Mouse (Mus musculus) stomach, embryonic 14.5 days (tissue): ENCODE data around the gene D930007J09Rik. TPM values are rescaled to one million over a fixed set of nuclear protein-coding genes. Genes with fewer than 3 reads are reported as not detected.

Source experiments
- ATAC-seq: fragments of 200-750 bp; cut with Nextera tagmentation; 2 replicates; pipeline ENCODE4 v1.8.0; 2017; ENCODE audit warnings: low read depth, moderate TSS enrichment; ENCODE audit not compliant: insufficient number of reproducible peaks, insufficient read depth, low FRiP score
- H3K27ac ChIP-seq: fragments of 300-500 bp; sonication (generic); 2 replicates; pipeline ENCODE4 v1.5.1; 2014; ENCODE audit warnings: mild to moderate bottlenecking, low read length, moderate library complexity, mixed read lengths
- H3K27me3 ChIP-seq: fragments of 300-500 bp; sonication (generic); 2 replicates; pipeline ENCODE4 v1.6.1; 2014; ENCODE audit warnings: low read length, control low read depth, mixed read lengths; ENCODE audit not compliant: control insufficient read depth, insufficient read depth
- H3K36me3 ChIP-seq: fragments of 300-500 bp; sonication (generic); 2 replicates; pipeline ENCODE4 v1.6.1; 2014; ENCODE audit warnings: mild to moderate bottlenecking, control low read depth, low read length, moderate library complexity, mixed read lengths; ENCODE audit not compliant: control insufficient read depth, insufficient read depth
- H3K4me1 ChIP-seq: fragments of 300-500 bp; sonication (generic); 2 replicates; pipeline ENCODE4 v1.6.1; 2014; ENCODE audit warnings: low read length, control low read depth, mixed read lengths; ENCODE audit not compliant: control insufficient read depth, insufficient read depth
- H3K4me2 ChIP-seq: fragments of 300-500 bp; sonication (generic); replicated peaks from 2 replicates; pipeline ENCODE4 v1.6.1; 2014; ENCODE audit warnings: low read depth, low read length, control low read depth
- H3K4me3 ChIP-seq: fragments of 300-500 bp; sonication (generic); 2 replicates; pipeline ENCODE4 v1.5.1; 2014; ENCODE audit warnings: low read depth, low read length, control low read depth
- H3K9ac ChIP-seq: fragments of 300-500 bp; sonication (generic); replicated peaks from 2 replicates; pipeline ENCODE4 v1.6.1; 2014; ENCODE audit warnings: low read depth, mild to moderate bottlenecking, control low read depth, low read length, moderate library complexity, mixed read lengths
- H3K9me3 ChIP-seq: fragments of 300-500 bp; sonication (generic); 2 replicates; pipeline ENCODE4 v1.6.1; 2016; ENCODE audit warnings: low read depth, low read length, control low read depth; ENCODE audit not compliant: control insufficient read depth
- WGBS: fragments of 180-500 bp; shearing (Covaris S2); extraction: QIAGEN DNeasy Blood & Tissue Kit; methylation state at CpG from one replicate; pipeline ENCODE4 v1.1.7; 2014; 5-methylcytosine and 5-hydroxymethylcytosine counted together
- polyA plus RNA-seq: library from polyadenylated mRNA; unstranded; fragments of >200 nt; fragmentation: Nextera tagmentation; extraction: Ambion mirVana; gene quantifications from 2 replicates; pipeline ENCODE4 v1.2.1, GENCODE M21; 2014

D930007J09Rik gene
- polyA plus RNA-seq, 1 experiment from 2014 or later: not detected

DNA sequence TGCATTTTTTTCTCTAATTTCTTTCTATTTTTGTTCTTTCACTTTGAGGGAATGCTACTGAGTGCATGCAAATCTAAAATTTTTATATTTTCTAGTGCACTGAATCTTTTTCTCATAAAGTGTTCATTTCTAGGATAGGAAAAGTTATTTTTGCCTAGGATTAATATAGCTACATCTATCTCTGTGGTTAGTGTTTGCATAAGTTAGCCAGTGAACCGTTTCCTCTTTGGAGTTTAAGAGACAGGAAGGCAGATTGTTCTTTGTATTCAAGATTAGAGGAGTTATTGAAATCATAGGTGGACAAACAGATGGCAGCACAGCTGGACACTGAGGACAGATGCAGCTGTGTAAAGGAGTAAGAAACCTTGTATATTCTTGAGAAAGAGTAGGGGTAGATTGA is 36.7 kb upstream of the D930007J09Rik start:
- no peaks in the 10 kb centered on the region for H3K27me3 ChIP-seq
- no peaks in the 10 kb centered on the region for H3K4me1 ChIP-seq
- no peaks in the 10 kb centered on the region for H3K9me3 ChIP-seq
- no peaks in the 10 kb centered on the region for H3K36me3 ChIP-seq
- WGBS: 50% methylated on average over 1 of the region's 1 CpGs
- no peak overlapping the region for H3K9ac ChIP-seq
- no peak overlapping the region for H3K4me3 ChIP-seq
- H3K4me2 ChIP-seq: no peak overlapping the region
- no peak overlapping the region for H3K27ac ChIP-seq
- no peak for ATAC-seq

DNA sequence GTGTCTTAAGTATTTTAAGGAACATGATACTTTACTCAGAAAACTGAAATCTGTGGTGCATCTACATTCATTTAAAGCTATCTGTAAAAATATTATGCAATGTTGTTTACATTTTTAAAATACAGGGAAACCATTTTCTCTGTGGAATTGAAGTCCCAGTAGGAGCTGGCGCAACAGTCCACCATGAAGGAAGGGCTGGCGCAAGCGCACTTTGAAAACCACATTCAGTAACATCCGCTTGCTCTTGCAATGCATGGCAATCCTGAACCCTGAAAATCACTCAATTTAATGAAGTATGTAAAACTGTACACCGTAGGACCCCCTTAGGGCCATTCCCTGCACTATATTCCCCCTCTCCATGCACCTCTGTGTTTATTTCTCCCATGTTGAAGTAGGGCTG is 31.9 kb upstream of the D930007J09Rik start:
- H3K4me1 ChIP-seq: no peaks in the 10 kb centered on the region
- H3K27ac ChIP-seq: no peak overlapping the region
- 87% methylated on average over 5 of the region's 5 CpGs for WGBS
- H3K27me3 ChIP-seq: no peaks in the 10 kb centered on the region
- no peaks in the 10 kb centered on the region for H3K36me3 ChIP-seq
- no peak overlapping the region for H3K4me3 ChIP-seq
- H3K9ac ChIP-seq: no peak overlapping the region
- no peak overlapping the region for H3K4me2 ChIP-seq
- ATAC-seq: no peak
- no peaks in the 10 kb centered on the region for H3K9me3 ChIP-seq

DNA sequence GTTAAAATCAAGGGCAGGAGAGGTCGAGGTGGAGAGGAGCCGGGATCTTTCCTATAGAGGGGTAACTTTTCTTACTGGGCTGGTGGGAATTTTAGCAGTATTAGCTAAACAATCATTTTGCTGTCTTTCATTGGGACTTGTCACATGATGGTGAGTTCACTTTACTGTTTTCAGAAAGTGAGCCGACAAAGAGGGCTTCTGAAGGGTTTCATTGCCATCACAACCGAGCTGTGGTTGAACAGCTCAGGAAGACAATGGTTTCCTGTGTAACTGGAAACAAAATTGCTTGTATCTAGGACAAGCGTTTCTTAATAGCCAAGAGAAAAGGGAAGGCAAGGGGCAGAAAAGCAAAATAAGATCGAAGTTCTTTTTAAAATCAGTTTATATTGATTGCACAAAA is 30.6 kb upstream of the D930007J09Rik start:
- no peak for ATAC-seq
- Histone ChIP-seq H3K9me3 (no peaks in the 10 kb centered on the region), H3K27me3 (no peaks in the 10 kb centered on the region), H3K27ac (no peak overlapping the region), H3K4me2 (no peak overlapping the region), H3K4me3 (no peak overlapping the region), H3K9ac (no peak overlapping the region), H3K4me1 (no peaks in the 10 kb centered on the region), H3K36me3 (no peaks in the 10 kb centered on the region)
- WGBS: 69% methylated on average over 6 of the region's 6 CpGs

DNA sequence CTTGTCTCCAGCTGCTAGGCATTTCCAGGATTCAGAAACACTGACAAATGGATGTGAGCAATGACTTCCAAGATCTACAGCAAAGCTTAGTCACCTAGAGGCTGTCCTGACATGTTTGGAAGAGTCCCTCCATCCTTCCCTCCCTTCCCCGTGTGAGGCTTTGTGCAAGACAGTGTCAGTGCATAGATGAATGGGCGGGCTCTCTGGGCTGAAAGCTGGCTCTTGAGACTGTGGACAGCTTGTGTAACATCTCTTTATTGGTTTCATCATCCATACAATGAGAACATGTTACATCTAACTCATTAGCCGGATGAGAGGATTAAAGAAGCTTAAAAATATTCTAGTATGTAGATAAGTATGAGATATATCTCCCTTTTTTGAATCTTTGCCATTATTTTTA is 30.1 kb upstream of the D930007J09Rik start:
- H3K4me3 ChIP-seq: no peak overlapping the region
- ATAC-seq: no peak
- H3K27me3 ChIP-seq: no peaks in the 10 kb centered on the region
- H3K4me1 ChIP-seq: no peaks in the 10 kb centered on the region
- no peak overlapping the region for H3K27ac ChIP-seq
- no peaks in the 10 kb centered on the region for H3K36me3 ChIP-seq
- no peak overlapping the region for H3K9ac ChIP-seq
- 62% methylated on average over 3 of the region's 3 CpGs for WGBS
- H3K4me2 ChIP-seq: no peak overlapping the region
- no peaks in the 10 kb centered on the region for H3K9me3 ChIP-seq

DNA sequence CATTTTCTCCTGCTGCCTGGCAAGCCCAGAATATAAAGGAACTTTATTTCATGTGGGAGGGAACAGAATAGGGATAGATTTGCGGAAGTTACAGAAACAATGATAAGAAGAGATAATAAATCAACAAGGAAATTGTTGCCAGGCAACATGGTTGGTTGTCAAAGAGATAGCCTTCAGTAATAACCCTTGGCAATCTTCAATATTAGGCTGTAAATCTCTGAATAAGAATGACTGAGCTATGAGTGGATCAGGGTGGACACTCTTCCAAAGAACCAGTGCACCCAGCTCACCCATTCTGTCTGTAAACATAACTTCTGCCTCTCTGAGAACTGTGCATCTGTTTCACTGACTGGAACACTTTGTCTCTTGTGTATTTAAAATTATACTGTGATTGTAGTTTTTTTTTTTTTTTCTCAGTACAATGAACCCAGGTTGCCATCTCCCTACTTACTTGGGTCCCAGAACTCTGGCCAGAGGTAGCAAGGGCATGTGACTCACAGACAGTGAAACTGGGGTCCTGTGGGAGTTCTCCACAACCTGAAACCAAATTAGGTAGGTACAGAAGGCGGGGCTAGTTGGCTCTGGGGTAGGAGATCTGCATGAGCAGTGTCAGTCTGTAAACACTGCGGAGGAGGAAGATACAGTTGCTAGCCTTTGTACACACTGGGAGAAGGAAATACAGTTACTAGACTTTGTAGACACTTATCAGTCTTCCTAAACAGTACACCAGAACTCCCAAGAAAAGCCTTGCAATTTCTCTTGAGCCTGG is 29.0 kb upstream of the D930007J09Rik start:
- Histone ChIP-seq H3K9ac (no peak overlapping the region), H3K27ac (no peak overlapping the region), H3K27me3 (no peaks in the 10 kb centered on the region), H3K9me3 (no peaks in the 10 kb centered on the region), H3K4me2 (no peak overlapping the region), H3K4me1 (no peaks in the 10 kb centered on the region), H3K4me3 (no peak overlapping the region), H3K36me3 (no peaks in the 10 kb centered on the region)
- 71% methylated on average over 3 of the region's 3 CpGs for WGBS
- ATAC-seq: no peak

DNA sequence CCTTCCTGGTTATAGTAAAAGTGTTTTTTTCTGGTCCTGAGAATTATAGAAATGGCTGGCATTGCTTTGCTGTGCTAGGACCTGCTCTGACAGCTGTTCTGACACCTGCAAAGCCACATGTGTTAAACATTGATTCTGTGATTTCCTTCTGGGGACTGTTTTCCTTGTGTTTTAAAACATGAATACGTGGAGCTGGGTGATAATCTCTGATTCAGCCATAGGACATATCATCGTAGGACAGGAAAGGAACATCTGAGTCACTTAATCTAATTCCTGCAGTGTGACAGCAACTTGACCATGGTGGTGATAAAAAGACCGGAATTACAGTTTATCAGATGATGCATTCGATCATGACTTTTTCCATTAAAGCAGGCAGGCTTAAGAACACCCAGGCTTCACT is 26.2 kb upstream of the D930007J09Rik start:
- Histone ChIP-seq H3K9ac (no peak overlapping the region), H3K36me3 (no peaks in the 10 kb centered on the region), H3K27ac (no peak overlapping the region), H3K27me3 (no peaks in the 10 kb centered on the region), H3K9me3 (no peaks in the 10 kb centered on the region), H3K4me2 (no peak overlapping the region), H3K4me1 (no peaks in the 10 kb centered on the region), H3K4me3 (no peak overlapping the region)
- 69% methylated on average over 4 of the region's 4 CpGs for WGBS
- no peak for ATAC-seq

DNA sequence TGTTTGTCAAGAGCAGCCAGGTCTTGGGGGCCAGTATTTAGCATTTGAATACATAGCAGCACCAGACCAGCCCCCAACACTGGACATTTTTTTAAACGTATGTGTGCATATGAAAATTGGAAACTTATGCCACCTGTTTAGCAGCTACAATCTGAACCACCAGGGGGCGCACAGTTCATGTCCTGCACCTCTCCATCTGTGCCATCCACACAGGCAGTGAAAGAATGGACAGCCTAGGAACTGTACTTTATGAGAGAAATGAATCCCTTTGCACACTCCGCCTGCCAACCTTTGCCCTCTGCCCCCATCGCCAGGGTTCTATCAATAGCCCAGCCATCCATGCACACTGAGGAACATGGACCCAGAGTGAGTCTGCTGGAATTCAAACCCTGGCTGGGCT is 25.3 kb upstream of the D930007J09Rik start:
- Histone ChIP-seq H3K4me1 (no peaks in the 10 kb centered on the region), H3K27ac (no peak overlapping the region), H3K27me3 (no peaks in the 10 kb centered on the region), H3K36me3 (no peaks in the 10 kb centered on the region), H3K4me3 (no peak overlapping the region), H3K9me3 (no peaks in the 10 kb centered on the region), H3K4me2 (no peak overlapping the region), H3K9ac (no peak overlapping the region)
- 53% methylated on average over 4 of the region's 4 CpGs for WGBS
- peak; percentile 23; the same call in 1 of the 2 replicates for ATAC-seq

DNA sequence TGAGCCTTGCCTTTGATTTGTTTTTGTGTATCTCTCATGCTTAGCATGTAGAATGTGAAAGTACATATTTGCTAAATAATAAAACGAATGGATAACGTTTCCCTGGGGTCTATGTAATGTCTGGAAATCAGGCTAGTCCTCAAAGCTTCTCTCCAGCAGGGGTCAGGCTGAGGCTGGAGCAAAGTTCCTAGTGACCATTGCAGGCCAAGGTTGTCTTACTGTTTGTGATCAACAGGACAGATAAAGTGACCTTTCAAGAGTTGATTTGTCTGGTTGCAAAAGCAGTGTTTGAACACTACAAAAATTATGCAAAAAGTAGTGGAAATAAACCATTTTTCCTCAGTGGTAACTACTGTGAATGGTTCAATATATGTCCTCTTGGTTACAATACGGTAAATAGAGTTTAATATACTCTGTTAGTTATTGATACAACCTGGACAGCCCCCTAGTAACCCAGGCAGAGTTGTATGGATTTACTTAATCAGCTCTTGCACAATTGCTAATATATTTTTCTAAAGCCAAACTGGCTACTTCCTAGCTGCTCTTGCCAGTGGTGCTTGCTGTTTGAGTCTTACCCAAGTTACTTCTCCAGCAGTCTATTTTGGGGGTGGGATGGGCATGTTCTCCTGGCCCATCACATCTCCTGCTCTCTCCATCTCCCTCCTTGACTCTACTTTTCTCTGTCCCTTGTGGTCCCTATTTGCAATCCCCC is 24.6 kb upstream of the D930007J09Rik start:
- H3K4me2 ChIP-seq: no peak overlapping the region
- H3K9me3 ChIP-seq: no peaks in the 10 kb centered on the region
- WGBS: 82% methylated on average over 3 of the region's 3 CpGs
- H3K9ac ChIP-seq: no peak overlapping the region
- no peaks in the 10 kb centered on the region for H3K4me1 ChIP-seq
- no peak for ATAC-seq
- no peak overlapping the region for H3K27ac ChIP-seq
- H3K4me3 ChIP-seq: no peak overlapping the region
- H3K27me3 ChIP-seq: no peaks in the 10 kb centered on the region
- H3K36me3 ChIP-seq: no peaks in the 10 kb centered on the region
